Mouse (Mus musculus): Measurements from ENCODE around the gene Trpm8. TPM values are rescaled to one million over a fixed set of nuclear protein-coding genes. Genes with fewer than 3 reads are reported as not detected.

Trpm8 gene
- polyA plus RNA-seq, 1 experiment from 2014 or later = not detected

DNA sequence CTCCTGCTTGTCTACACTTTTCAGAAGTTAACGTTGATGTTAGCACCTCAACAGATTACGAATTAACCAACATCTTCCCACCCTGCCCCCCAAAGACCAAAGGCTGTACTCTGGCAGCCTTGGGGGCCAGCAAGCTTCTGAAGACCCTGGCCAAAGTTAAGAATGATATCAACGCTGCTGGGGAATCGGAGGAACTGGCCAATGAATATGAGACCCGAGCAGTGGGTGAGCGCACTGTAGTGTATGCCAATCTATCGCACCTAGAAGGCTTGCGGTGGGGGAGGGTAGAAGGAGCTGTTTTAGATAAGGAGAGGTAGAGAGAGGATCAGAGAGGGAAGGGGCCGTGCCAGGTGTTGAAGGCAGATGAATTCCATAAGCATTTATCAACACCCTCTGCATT is 73.3 kb downstream of the Trpm8 start:
- H3K4me1 ChIP-seq (replicated peaks; ENCODE audit: control insufficient read depth, insufficient read depth, low read length) = no peaks in the 10 kb centered on the region
- ATAC-seq (replicated peaks; ENCODE audit: low FRiP score, low TSS enrichment, low read depth) (no peak), DNase-seq (ENCODE audit: low spot score) (no peak)
- no peak overlapping the region for H3K9ac ChIP-seq (ENCODE audit: low read length)
- no peaks in the 10 kb centered on the region for H3K9me3 ChIP-seq (ENCODE audit: control insufficient read depth, low read length)
- H3K27ac ChIP-seq (ENCODE audit: low read depth) = no peak overlapping the region
- no peak overlapping the region for H3K4me2 ChIP-seq (ENCODE audit: low read length)
- 85% methylated on average over 9 of the region's 9 CpGs for WGBS
- H3K36me3 ChIP-seq (ENCODE audit: control insufficient read depth, insufficient read depth, low read length) = no peaks in the 10 kb centered on the region
- H3K27me3 ChIP-seq (replicated peaks; ENCODE audit: control insufficient read depth, insufficient read depth, low read length) = no peaks in the 10 kb centered on the region
- no peak overlapping the region for H3K4me3 ChIP-seq (ENCODE audit: low read depth, low read length)

DNA sequence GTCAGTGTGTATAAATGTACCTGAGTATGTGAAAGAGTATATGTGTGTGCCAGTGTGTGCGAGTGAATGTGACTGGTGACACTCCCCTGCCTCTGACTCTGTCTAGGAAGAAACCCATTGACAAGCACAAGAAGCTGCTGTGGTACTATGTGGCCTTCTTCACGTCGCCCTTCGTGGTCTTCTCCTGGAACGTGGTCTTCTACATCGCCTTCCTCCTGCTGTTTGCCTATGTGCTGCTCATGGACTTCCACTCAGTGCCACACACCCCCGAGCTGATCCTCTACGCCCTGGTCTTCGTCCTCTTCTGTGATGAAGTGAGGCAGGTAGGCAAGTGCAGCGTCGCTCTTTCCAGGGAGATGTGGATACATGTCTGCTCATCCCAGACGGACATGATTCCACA is 77.6 kb downstream of the Trpm8 start:
- Histone ChIP-seq H3K27ac (ENCODE audit: low read depth) (no peak overlapping the region), H3K27me3 (replicated peaks; ENCODE audit: control insufficient read depth, insufficient read depth, low read length) (no peaks in the 10 kb centered on the region), H3K4me2 (ENCODE audit: low read length) (no peak overlapping the region), H3K9ac (ENCODE audit: low read length) (no peak overlapping the region), H3K9me3 (ENCODE audit: control insufficient read depth, low read length) (no peaks in the 10 kb centered on the region), H3K36me3 (ENCODE audit: control insufficient read depth, insufficient read depth, low read length) (no peaks in the 10 kb centered on the region), H3K4me3 (ENCODE audit: low read depth, low read length) (no peak overlapping the region), H3K4me1 (replicated peaks; ENCODE audit: control insufficient read depth, insufficient read depth, low read length) (no peaks in the 10 kb centered on the region)
- ATAC-seq (replicated peaks; ENCODE audit: low FRiP score, low TSS enrichment, low read depth) = no peak
- 88% methylated on average over 12 of the region's 12 CpGs for WGBS
- DNase-seq (ENCODE audit: low spot score) = no peak

DNA sequence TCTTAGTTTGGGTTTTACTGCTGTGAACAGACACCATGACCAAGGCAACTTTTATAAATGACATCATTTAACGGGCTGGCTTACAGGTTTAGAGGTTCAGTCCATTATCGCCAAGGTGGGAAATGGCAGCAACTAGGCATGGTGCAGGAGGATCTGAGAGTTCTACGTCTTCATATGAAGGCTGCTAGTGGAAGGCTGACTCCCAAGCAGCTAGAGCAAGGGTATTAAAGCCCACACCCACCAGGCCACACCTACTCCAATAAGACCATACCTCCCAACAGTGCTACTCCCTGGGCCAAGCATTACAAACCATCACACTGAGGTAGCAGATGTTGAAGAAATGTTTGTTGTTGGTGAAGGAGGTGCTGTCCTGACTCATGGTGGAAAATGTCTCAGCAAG is 78.2 kb downstream of the Trpm8 start:
- Histone ChIP-seq H3K27me3 (replicated peaks; ENCODE audit: control insufficient read depth, insufficient read depth, low read length) (no peaks in the 10 kb centered on the region), H3K9me3 (ENCODE audit: control insufficient read depth, low read length) (no peaks in the 10 kb centered on the region), H3K4me3 (ENCODE audit: low read depth, low read length) (no peak overlapping the region), H3K9ac (ENCODE audit: low read length) (no peak overlapping the region), H3K4me2 (ENCODE audit: low read length) (no peak overlapping the region), H3K27ac (ENCODE audit: low read depth) (no peak overlapping the region), H3K4me1 (replicated peaks; ENCODE audit: control insufficient read depth, insufficient read depth, low read length) (no peaks in the 10 kb centered on the region), H3K36me3 (ENCODE audit: control insufficient read depth, insufficient read depth, low read length) (no peaks in the 10 kb centered on the region)
- ATAC-seq (replicated peaks; ENCODE audit: low FRiP score, low TSS enrichment, low read depth) (no peak), DNase-seq (ENCODE audit: low spot score) (no peak)
- 86% methylated on average over 3 of the region's 3 CpGs for WGBS

DNA sequence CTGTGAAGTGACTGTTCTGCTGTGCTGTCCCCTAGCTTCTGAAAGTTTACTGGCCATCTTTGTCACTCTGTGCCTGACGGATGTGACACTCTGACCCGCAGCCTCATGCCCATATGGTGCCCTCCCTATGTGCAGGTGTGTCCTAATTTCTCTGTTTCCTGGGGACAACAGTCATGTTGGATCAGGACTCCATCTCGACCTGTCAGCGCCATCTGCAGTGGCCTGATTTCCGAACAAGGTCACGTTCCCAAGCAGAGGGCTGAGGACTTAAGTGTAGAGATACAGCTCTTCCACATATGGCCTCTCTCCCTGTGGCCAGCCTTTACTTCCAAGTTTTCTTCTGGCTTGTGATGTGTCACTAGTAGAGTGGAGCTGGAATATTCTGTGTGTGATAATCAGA is 79.2 kb downstream of the Trpm8 start:
- ATAC-seq (replicated peaks; ENCODE audit: low FRiP score, low TSS enrichment, low read depth) (no peak), DNase-seq (ENCODE audit: low spot score) (no peak)
- Histone ChIP-seq H3K27ac (ENCODE audit: low read depth) (no peak overlapping the region), H3K36me3 (ENCODE audit: control insufficient read depth, insufficient read depth, low read length) (no peaks in the 10 kb centered on the region), H3K9me3 (ENCODE audit: control insufficient read depth, low read length) (no peaks in the 10 kb centered on the region), H3K4me2 (ENCODE audit: low read length) (no peak overlapping the region), H3K9ac (ENCODE audit: low read length) (no peak overlapping the region), H3K4me3 (ENCODE audit: low read depth, low read length) (no peak overlapping the region), H3K4me1 (replicated peaks; ENCODE audit: control insufficient read depth, insufficient read depth, low read length) (no peaks in the 10 kb centered on the region), H3K27me3 (replicated peaks; ENCODE audit: control insufficient read depth, insufficient read depth, low read length) (no peaks in the 10 kb centered on the region)
- WGBS = 86% methylated on average over 6 of the region's 6 CpGs

DNA sequence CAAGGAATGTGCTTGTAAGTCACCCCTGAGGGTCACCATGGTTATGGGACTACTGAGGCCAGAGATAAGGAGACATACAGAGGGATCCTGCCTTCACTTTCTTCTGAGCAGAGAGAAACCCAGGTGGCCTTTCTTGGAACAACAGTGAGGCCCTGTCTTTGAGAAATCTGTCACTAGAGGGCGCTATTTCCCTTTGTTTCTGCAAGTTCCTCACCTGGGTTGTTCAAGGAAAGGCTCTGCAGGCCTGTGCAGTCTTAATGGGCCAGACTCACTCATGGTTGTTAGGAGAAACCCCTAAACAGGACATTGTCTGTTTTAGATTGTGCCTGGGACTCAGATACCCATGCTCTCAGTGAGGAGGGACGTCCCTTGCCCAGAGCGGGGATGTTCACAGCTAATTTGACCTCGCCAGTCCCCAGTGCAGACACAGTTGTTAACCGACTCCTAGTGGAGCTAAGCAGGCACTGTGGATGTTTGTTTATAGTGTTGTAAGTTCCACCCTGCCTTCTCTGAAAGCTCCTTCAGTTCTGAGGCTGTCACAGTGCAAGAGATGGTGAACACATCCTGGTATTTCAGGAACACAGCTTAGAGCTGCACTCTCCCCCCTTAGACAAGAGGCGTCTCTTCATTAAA is 80.1 kb downstream of the Trpm8 start:
- no peak overlapping the region for H3K27ac ChIP-seq (ENCODE audit: low read depth)
- no peak overlapping the region for H3K9ac ChIP-seq (ENCODE audit: low read length)
- no peak overlapping the region for H3K4me3 ChIP-seq (ENCODE audit: low read depth, low read length)
- H3K4me2 ChIP-seq (ENCODE audit: low read length) = no peak overlapping the region
- WGBS = 37% methylated on average over 6 of the region's 6 CpGs
- no peaks in the 10 kb centered on the region for H3K36me3 ChIP-seq (ENCODE audit: control insufficient read depth, insufficient read depth, low read length)
- H3K9me3 ChIP-seq (ENCODE audit: control insufficient read depth, low read length) = no peaks in the 10 kb centered on the region
- no peaks in the 10 kb centered on the region for H3K4me1 ChIP-seq (replicated peaks; ENCODE audit: control insufficient read depth, insufficient read depth, low read length)
- H3K27me3 ChIP-seq (replicated peaks; ENCODE audit: control insufficient read depth, insufficient read depth, low read length) = no peaks in the 10 kb centered on the region
- ATAC-seq (replicated peaks; ENCODE audit: low FRiP score, low TSS enrichment, low read depth) (peak; percentile 85), DNase-seq (ENCODE audit: low spot score) (peak; percentile 77)

DNA sequence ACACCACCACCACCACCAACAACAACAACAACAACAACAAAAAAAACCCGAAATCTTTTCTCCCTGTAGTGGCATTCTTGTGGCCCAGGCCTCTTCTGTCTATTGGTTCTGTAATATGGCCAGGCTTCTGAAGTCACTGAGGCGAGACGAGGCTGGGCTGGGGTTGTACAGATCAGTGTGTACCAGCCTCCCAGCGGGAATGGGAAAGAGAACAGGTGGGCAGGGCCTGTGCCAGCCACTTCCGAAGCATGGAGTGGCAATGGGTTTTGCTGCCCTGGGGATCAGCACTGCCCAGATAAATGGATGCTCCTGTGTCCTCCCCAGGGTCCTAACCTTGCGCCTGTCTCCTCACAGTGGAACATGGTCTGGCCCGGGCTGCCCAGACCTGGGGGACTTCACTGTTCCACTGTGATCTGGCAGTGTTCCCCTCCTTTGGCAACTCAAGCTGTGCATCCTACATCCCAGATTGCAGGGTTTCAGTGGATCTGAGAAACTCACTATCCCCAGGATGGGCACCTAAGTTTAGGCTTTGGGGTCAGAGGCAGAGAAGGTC is 80.7 kb downstream of the Trpm8 start:
- WGBS = 83% methylated on average over 7 of the region's 7 CpGs
- H3K36me3 ChIP-seq (ENCODE audit: control insufficient read depth, insufficient read depth, low read length) = no peaks in the 10 kb centered on the region
- H3K4me1 ChIP-seq (replicated peaks; ENCODE audit: control insufficient read depth, insufficient read depth, low read length) = no peaks in the 10 kb centered on the region
- H3K9ac ChIP-seq (ENCODE audit: low read length) = no peak overlapping the region
- H3K27me3 ChIP-seq (replicated peaks; ENCODE audit: control insufficient read depth, insufficient read depth, low read length) = no peaks in the 10 kb centered on the region
- no peak for DNase-seq (ENCODE audit: low spot score)
- no peak overlapping the region for H3K27ac ChIP-seq (ENCODE audit: low read depth)
- H3K4me3 ChIP-seq (ENCODE audit: low read depth, low read length) = no peak overlapping the region
- no peak for ATAC-seq (replicated peaks; ENCODE audit: low FRiP score, low TSS enrichment, low read depth)
- H3K9me3 ChIP-seq (ENCODE audit: control insufficient read depth, low read length) = no peaks in the 10 kb centered on the region
- no peak overlapping the region for H3K4me2 ChIP-seq (ENCODE audit: low read length)

DNA sequence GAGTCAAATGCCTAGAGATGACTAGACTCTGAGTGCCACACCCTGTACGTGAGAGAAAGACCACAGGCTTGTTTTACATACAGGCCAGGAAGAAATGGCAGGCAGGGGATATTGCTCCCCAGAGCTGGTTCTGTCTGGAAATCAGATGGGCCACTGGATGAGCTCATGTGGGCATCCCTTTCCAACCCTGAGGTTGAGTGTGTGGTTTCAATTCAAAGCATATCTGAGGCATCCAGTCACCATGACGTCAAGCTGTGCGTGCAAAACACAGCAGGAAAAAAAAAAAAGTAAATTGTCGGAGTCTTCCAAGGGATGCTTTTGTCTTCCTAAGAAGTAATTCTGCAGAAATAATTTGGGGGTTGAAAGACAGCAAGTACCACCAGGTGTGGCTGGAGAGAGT is 83.6 kb downstream of the Trpm8 start:
- Histone ChIP-seq H3K27me3 (replicated peaks; ENCODE audit: control insufficient read depth, insufficient read depth, low read length) (no peaks in the 10 kb centered on the region), H3K4me3 (ENCODE audit: low read depth, low read length) (no peak overlapping the region), H3K4me2 (ENCODE audit: low read length) (no peak overlapping the region), H3K27ac (ENCODE audit: low read depth) (no peak overlapping the region), H3K9me3 (ENCODE audit: control insufficient read depth, low read length) (no peaks in the 10 kb centered on the region), H3K36me3 (ENCODE audit: control insufficient read depth, insufficient read depth, low read length) (no peaks in the 10 kb centered on the region), H3K9ac (ENCODE audit: low read length) (no peak overlapping the region), H3K4me1 (replicated peaks; ENCODE audit: control insufficient read depth, insufficient read depth, low read length) (no peaks in the 10 kb centered on the region)
- ATAC-seq (replicated peaks; ENCODE audit: low FRiP score, low TSS enrichment, low read depth) = no peak
- 78% methylated on average over 4 of the region's 4 CpGs for WGBS
- DNase-seq (ENCODE audit: low spot score) = no peak

DNA sequence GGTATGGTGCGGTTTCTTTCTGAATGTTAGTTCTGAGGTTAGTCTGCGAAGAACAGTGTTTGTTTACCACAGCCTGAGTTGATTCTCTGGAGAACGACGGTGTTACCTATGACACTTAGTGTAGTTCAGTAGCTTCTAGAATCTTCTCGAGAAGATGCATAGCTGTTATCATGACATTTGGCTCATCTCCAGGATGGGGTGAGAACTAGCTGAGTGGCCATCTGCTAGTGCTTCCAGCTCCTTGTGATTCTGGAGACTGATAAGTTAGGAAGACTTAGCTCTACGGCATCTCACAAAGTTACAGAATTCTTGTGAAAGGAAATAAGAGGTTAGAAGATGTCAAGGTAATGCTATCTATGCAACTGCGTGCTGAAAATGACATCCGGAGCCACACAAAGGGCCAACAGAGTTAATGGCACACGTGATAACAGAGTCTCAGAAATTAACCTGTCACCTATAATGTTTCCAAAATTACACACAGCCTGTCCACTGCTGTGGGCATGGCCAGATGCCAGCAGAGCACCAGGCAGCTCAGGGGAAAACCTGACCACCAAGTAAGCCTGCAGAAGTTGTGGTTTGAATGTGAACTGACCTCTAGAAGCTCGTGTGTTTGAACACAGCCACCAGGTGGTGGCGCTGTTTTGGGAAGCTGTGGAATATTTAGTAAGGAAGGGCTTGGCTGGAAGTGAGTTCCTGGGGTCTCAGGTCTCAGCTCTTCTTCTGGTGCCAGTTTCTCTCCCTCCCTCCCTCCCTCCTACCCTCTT is 89.6 kb downstream of the Trpm8 start:
- Histone ChIP-seq H3K9ac (ENCODE audit: low read length) (no peak overlapping the region), H3K27ac (ENCODE audit: low read depth) (no peak overlapping the region), H3K36me3 (ENCODE audit: control insufficient read depth, insufficient read depth, low read length) (no peaks in the 10 kb centered on the region), H3K27me3 (replicated peaks; ENCODE audit: control insufficient read depth, insufficient read depth, low read length) (no peaks in the 10 kb centered on the region), H3K4me2 (ENCODE audit: low read length) (no peak overlapping the region), H3K4me1 (replicated peaks; ENCODE audit: control insufficient read depth, insufficient read depth, low read length) (no peaks in the 10 kb centered on the region), H3K4me3 (ENCODE audit: low read depth, low read length) (no peak overlapping the region), H3K9me3 (ENCODE audit: control insufficient read depth, low read length) (no peaks in the 10 kb centered on the region)
- 76% methylated on average over 11 of the region's 11 CpGs for WGBS
- DNase-seq (ENCODE audit: low spot score) (no peak), ATAC-seq (replicated peaks; ENCODE audit: low FRiP score, low TSS enrichment, low read depth) (no peak)

DNA sequence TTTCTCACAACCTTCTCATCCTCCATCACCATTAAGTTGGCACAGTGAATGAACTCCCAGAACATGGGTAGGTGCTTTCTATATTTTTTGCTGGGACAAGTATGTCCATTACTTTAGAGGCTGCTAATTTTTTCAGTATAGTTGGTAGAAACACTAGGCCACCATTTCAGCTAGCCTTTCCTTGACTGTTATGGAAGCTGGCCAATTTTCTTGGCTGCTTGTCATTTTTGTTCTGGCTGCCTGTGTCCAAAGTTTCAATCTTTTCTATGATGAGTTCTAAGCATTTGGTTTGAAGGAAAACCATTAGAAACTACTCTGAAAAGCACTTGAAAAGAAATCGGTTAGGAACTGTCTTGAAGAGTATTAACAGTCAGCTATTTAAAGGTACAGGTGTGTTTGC is 101.0 kb downstream of the Trpm8 start:
- ATAC-seq (replicated peaks; ENCODE audit: low FRiP score, low TSS enrichment, low read depth) = no peak
- Histone ChIP-seq H3K27me3 (replicated peaks; ENCODE audit: control insufficient read depth, insufficient read depth, low read length) (no peaks in the 10 kb centered on the region), H3K4me2 (ENCODE audit: low read length) (no peak overlapping the region), H3K36me3 (ENCODE audit: control insufficient read depth, insufficient read depth, low read length) (no peaks in the 10 kb centered on the region), H3K9ac (ENCODE audit: low read length) (no peak overlapping the region), H3K4me3 (ENCODE audit: low read depth, low read length) (no peak overlapping the region), H3K27ac (ENCODE audit: low read depth) (no peak overlapping the region), H3K9me3 (ENCODE audit: control insufficient read depth, low read length) (no peaks in the 10 kb centered on the region), H3K4me1 (replicated peaks; ENCODE audit: control insufficient read depth, insufficient read depth, low read length) (no peaks in the 10 kb centered on the region)
- DNase-seq (ENCODE audit: low spot score) = no peak
- 88% methylated on average over 1 of the region's 1 CpGs for WGBS
